Mouse (Mus musculus) Patski (cell line): ENCODE results near the gene Tmem44. TPM values are rescaled to one million over a fixed set of nuclear protein-coding genes. Genes with fewer than 3 reads are reported as not detected.

Source experiments
- ATAC-seq: fragments of 100-300 bp; one replicate; pipeline ENCODE4 v1.8.0; 2021
- CTCF ChIA-PET: fragments of 350-600 bp; sonication (Branson Sonifier 250); formaldehyde crosslinking; loops from one replicate; lab custom pipeline; 2022; ENCODE audit warnings: inconsistent platforms; lab: Charles Lee
- POLR2A ChIA-PET: fragments of 350-600 bp; sonication (Branson Sonifier 250); formaldehyde crosslinking; loops from one replicate; lab custom pipeline; 2022; ENCODE audit warnings: antibody characterized with exemption, inconsistent platforms; lab: Charles Lee
- DNase-seq: peaks from one replicate; pipeline ENCODE4 v3.0.0-alpha.2; 2011; ENCODE audit warnings: low read depth, low spot score
- H3K27me3 ChIP-seq: fragments of 371-371 bp; one replicate; pipeline ENCODE4 v1.5.1; 2021
- CTCF ChIP-seq: fragments of 100-300 bp; IDR thresholded peaks from one replicate; pipeline ENCODE4 v1.5.1; 2021
- in situ Hi-C: fragments of 300-500 bp; cut with MboI; formaldehyde crosslinking; loops from 3 replicates; pipeline ENCODE4 v1.11.1; 2018; ENCODE audit warnings: low pct_unique_long_range_greater_than_20kb, mixed read lengths
- polyA plus RNA-seq: library from polyadenylated mRNA; unstranded; gene quantifications from one replicate; pipeline ENCODE4 v1.2.3, GENCODE M21; 2021

Tmem44 gene
- polyA plus RNA-seq, 1 experiment from 2014 or later: 8.0 TPM

DNA sequence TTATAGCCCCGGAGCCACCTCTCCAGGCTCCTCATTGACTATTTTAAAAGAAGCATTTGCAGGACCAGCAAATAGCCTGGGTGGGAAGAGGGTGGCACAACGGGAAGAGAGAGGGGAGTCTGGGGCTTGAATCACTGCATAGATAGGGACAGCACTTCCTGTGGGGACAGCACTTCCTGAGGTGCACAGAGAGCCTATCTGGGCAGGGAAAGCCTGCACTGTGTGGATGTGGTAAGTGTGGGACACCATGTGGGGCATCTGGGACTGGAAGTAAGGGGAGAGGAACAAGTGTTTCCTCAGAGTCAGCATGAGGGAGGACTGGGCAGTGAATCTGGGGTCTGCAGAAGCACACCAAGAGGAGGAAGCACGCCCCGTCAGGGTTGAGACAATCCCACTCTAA, 17.1 kb downstream of the Tmem44 start:
- DNase-seq: no peak
- no peaks in the 10 kb centered on the region for H3K27me3 ChIP-seq
- TF ChIP-seq CTCF: no peak
- in situ Hi-C loops: no loop called here
- ChIA-PET CTCF (interaction anchor here (1.2 to 3.0 kb wide), 2 partner anchors 13 to 28 kb away, joined by 3 to 18 read pairs; no protein-coding TSS in a partner anchor), POLR2A (no interaction called here)
- no peak for ATAC-seq

DNA sequence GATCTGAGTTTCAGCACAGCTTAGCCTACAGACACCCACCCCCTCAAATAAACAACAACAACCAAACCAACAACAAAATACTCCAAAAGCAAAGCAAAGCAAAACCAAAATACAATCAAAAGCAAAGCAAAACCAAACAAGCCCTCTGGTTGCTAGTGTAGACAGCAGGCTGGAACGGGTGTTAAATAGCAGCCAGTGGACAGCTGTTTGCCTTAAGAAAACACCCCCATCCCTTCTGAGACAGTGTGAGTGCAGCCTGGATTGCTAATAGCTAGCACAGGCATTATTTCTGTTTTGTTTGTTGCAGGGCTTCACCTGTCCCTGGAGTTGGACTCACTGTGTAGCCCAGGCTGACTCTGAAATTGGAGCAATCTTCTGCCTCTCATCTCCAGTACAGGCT, 17.7 kb downstream of the Tmem44 start:
- CTCF ChIA-PET: interaction anchor here (3.0 kb wide), 1 partner anchor 13 kb away, joined by 18 read pairs; no protein-coding TSS in a partner anchor
- POLR2A ChIA-PET: no interaction called here
- no peak for DNase-seq
- no peak for TF ChIP-seq CTCF
- no peak for ATAC-seq
- no peaks in the 10 kb centered on the region for H3K27me3 ChIP-seq
- in situ Hi-C loops: no loop called here

DNA sequence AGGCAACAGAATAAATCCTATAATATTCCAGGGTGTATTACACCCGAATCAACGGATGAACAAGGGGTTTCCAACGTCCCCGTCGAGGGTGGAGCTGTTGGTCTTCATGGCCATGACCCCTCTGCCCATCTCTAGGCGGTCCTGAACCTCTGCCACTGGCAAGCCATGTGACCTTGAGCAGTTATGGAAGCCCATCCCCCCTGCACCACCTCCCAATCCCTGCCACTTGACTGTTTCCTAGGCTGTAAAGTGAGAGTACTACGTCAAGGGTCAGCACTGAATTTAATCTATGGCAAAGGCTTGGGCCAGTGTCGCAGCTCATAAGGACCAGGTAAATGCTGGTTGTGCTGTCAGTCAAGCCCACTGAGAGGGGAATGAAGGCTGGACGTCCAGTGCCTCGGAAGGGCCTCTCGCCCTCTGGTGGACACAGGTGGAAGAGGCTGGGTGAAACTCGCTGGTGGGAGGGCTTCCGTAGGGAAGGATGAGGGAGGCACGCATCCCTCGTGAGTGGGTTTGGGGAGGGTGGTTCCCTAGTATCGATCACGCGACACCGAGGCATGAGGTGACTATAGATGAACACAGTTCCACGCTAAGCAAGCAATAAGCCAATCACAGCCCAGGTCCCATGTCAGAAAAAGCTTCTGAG, 18.8 kb downstream of the Tmem44 start:
- in situ Hi-C loops: no loop called here
- peak; percentile 78 for TF ChIP-seq CTCF
- ATAC-seq: no peak
- POLR2A ChIA-PET: interaction anchor here (0.6 kb wide), 1 partner anchor 129 kb away, joined by 4 read pairs; no protein-coding TSS in a partner anchor
- no peaks in the 10 kb centered on the region for H3K27me3 ChIP-seq
- DNase-seq: no peak
- CTCF ChIA-PET: interaction anchor here (1.4 to 3.0 kb wide), 5 partner anchors 12 to 269 kb away, joined by 3 to 18 read pairs (median 4); no protein-coding TSS in a partner anchor

DNA sequence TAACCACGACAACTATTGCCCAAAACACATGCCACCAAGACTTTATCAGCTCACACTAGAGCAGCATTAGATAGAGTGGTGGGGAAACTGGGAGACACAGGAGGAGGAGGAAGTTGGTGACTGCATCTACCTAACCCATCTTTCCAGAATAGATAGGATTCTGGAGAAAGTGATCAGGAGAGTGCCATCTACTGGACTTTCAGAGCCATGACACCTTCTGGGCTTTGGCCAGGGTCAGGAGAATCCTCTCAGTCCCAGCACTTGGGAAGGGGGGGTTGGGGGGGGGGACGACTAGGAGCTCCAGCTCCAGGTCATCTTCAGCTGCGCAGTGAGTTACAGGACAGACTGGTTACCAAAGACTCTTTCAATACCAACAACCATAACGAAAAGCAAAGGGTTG, 19.8 kb downstream of the Tmem44 start:
- in situ Hi-C loops: no loop called here
- CTCF ChIA-PET: interaction anchor here (0.7 to 3.0 kb wide), 6 partner anchors 11 to 268 kb away, joined by 3 to 18 read pairs (median 4); no protein-coding TSS in a partner anchor
- no peaks in the 10 kb centered on the region for H3K27me3 ChIP-seq
- no peak for DNase-seq
- no peak for ATAC-seq
- POLR2A ChIA-PET: no interaction called here
- peak; percentile 50 for TF ChIP-seq CTCF

DNA sequence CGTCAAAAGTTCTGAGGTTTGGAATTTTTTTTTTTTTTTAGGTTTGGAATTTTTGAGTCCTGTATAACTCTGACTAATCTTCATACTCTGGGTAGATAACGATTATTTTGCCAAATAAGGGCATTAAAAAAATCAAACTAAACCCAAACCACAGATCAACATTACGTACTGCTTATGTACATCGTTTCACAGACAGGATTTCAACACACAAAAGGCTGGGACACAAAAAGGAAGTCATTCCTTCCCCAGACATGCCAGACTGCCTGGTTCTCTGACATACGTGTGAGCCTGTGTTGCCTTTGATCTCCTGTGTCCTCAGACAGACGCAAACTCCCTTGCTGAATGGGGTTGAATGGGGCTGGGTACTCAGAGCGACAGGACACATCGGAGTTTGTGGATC, 22.3 kb downstream of the Tmem44 start:
- in situ Hi-C loops: no loop called here
- CTCF ChIA-PET: no interaction called here
- POLR2A ChIA-PET: no interaction called here
- no peak for TF ChIP-seq CTCF
- no peak for DNase-seq
- no peaks in the 10 kb centered on the region for H3K27me3 ChIP-seq
- ATAC-seq: no peak

DNA sequence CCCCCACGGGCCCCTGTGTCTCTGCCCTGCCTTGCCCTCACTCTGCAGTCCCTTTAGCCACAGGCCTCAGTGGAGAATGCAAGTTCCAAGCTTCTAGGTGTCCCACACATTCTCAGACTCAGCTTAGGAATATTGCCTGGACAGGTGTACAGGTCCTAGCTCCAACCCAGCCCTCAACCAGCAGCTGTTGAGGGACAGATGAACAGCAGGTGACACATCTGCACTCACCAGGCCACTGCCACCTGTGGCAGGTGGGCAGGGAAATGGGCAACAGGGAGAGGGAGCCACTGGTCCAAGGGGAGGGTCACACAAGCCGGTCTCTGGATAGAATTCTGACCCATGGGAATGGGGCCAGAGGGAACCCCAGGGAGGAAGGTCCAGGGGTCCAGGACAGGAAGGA, 22.8 kb downstream of the Tmem44 start:
- ChIA-PET POLR2A (no interaction called here), CTCF (no interaction called here)
- in situ Hi-C loops: no loop called here
- H3K27me3 ChIP-seq: no peaks in the 10 kb centered on the region
- TF ChIP-seq CTCF: no peak
- DNase-seq (no peak), ATAC-seq (no peak)

DNA sequence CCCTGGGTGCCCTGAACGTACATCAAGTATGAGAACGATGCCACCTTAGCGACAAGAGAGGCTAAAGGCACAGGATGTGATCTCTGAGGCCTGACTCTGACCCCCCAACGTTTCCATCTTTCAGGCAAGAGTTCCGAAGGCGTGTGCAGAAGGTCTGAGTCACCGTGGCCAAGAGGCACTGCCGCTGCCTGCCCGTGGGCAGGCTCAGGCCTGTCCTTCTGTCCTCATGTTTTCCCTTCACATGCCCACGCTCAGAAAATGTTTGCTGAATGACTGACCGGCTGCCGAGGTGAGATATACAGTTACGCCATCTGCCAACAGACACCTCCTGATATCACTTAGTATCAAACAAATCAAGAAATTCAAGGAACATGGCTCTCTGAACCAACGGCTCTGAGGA, 24.9 kb downstream of the Tmem44 start:
- ChIA-PET POLR2A (no interaction called here), CTCF (no interaction called here)
- H3K27me3 ChIP-seq: no peaks in the 10 kb centered on the region
- no peak for ATAC-seq
- no peak for DNase-seq
- in situ Hi-C loops: no loop called here
- TF ChIP-seq CTCF: no peak

DNA sequence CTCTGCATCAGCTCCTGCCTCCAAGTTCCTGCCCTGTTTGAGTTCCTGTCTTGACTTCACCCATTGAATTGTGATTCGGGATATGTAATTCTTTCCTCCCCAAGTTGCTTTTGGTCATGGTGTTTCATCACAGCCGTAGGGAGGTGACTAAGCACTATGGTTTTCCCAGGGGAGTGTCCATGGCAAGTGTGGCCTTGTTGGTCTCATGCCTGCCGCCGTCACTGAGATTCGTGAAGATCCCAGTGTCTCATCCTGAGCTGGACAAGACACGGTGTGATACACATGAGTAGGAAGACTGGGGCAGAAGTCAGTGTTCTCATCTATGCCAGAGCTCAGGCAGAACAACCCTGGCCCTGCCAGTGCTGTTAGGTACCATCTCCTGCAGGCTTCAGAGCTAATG, 26.2 kb downstream of the Tmem44 start:
- no peak for ATAC-seq
- CTCF ChIA-PET: interaction anchor here (0.7 to 1.4 kb wide), 2 partner anchors 13 to 149 kb away, joined by 3 read pairs; no protein-coding TSS in a partner anchor
- no peak for DNase-seq
- TF ChIP-seq CTCF: no peak
- H3K27me3 ChIP-seq: no peaks in the 10 kb centered on the region
- POLR2A ChIA-PET: no interaction called here
- in situ Hi-C loops: loop anchor here (5.0 kb wide), 1 partner anchor 272 kb away; no protein-coding TSS in a partner anchor

DNA sequence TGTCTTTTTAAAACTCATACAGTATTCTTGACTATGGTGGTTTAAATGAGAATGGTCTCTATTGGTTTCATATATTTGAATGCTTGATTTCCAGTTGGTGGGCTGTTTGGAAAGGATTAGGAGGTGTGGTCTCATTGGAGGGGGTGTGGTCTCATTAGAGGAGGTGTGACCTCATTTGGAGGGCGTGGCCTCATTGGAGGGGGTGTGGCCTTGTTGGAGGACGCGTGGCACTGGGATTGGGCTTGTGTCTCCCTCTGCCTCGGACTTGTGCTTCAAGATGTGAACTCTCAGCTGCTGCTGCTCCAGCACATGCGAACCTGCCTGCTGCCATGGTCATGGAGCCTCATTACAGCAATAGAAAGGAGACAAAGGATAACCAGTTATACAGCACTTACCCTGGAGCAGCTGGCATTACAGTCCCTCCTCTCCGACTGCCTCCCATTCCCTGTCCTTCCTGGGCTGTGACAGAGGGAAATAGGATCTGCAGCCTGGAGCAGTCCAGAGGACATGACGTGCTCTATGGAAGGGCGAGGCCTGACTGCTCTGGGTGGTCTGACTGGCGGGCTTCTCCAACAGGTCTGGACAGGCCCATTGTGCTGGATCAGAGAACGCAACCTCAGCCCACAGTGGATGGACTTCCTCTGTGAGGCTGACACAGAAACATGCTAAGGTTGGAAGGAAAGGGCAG, 28.2 kb downstream of the Tmem44 start:
- CTCF ChIA-PET: interaction anchor here (1.3 kb wide), 1 partner anchor 125 kb away, joined by 3 read pairs; no protein-coding TSS in a partner anchor
- no peak for TF ChIP-seq CTCF
- in situ Hi-C loops: loop anchor here (5.0 kb wide), 1 partner anchor 270 kb away; no protein-coding TSS in a partner anchor
- H3K27me3 ChIP-seq: no peaks in the 10 kb centered on the region
- DNase-seq: no peak
- POLR2A ChIA-PET: no interaction called here
- no peak for ATAC-seq

DNA sequence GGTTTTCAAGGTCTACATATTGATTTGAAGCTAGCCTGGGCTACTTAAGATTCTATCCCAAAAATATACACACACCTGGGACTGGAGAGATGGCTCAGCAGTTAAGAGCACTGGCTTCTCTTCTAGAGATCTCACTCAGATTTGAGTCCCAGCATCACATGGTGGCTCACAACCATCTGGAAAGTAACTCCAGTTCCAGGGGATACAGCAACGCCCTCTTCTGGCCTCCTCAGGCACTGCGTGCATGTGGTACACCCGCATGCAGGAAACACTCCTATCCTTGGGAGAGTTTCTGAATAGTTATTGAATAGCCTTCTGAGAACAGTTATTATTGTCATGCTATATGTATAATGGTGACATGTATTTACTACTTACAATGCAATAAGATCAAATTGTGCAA, 29.5 kb downstream of the Tmem44 start:
- no peaks in the 10 kb centered on the region for H3K27me3 ChIP-seq
- in situ Hi-C loops: loop anchor here (5.0 kb wide), 1 partner anchor 269 kb away; no protein-coding TSS in a partner anchor
- no peak for DNase-seq
- ATAC-seq: no peak
- no peak for TF ChIP-seq CTCF
- ChIA-PET CTCF (interaction anchor here (0.8 to 3.3 kb wide), 14 partner anchors 9 to 293 kb away, joined by 3 to 35 read pairs (median 3); no protein-coding TSS in a partner anchor), POLR2A (interaction anchor here (0.6 kb wide), 1 partner anchor 663 kb away, joined by 4 read pairs; no protein-coding TSS in a partner anchor)
